Mouse (Mus musculus) kidney, adult 2 months (tissue): ENCODE measurements around the gene Syt7.

Experiments
- CTCF ChIP-seq: fragments of 200-500 bp; conservative IDR thresholded peaks from 2 replicates; pipeline ENCODE4 v1.5.1; 2011; ENCODE audit warnings: low read depth, mild to moderate bottlenecking, control low read depth, low read length, moderate library complexity, mixed read lengths; ENCODE audit not compliant: insufficient read depth, insufficient read length
- POLR2A ChIP-seq: fragments of 200-500 bp; IDR thresholded peaks from one replicate; pipeline ENCODE4 v1.6.1; 2011; ENCODE audit warnings: low read depth, low read length, control low read depth

DNA sequence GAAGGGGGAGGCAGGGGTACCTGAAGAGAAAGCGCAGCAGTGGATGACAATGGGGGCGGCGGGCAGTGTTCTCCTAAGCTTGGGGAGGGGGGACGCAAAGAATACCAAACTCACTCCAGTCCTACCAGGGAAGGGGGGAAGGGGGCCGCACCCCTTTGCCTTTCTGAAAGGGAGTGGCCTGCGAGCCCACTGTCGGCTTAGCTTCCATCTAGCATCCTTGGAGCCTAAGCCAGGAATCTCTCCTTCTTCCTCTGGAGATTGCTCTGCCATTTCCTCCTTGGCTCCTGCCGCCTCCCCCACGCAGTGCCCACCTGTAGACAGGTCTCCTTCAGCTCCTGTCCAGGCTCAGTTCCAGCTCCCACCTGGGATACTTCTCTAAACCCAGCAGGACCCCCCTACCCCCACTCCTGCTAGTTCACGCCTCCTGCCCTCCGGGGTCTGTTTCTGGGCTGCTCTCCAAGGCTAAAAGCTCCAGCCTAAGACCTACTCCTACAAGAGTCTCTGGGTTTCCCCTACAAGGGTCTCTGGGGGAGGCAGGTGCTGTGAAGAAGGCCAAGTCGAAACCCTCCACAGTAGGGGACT lies 1.3 kb downstream of the Syt7 start:
- TF ChIP-seq CTCF (no peak), POLR2A (no peak)
